Mouse (Mus musculus): Measurements from ENCODE around the gene Sc5d. TPM values are rescaled to one million over a fixed set of nuclear protein-coding genes. Genes with fewer than 3 reads are reported as not detected.
A peak's percentile ranks its signal among the peaks of the same experiment; 100 is the strongest.

Gene Sc5d
- 68.8 and 77.6 TPM in 2 replicates for polyA plus RNA-seq (2014; fragmentation: Nextera tagmentation; extraction: Ambion mirVana)

DNA sequence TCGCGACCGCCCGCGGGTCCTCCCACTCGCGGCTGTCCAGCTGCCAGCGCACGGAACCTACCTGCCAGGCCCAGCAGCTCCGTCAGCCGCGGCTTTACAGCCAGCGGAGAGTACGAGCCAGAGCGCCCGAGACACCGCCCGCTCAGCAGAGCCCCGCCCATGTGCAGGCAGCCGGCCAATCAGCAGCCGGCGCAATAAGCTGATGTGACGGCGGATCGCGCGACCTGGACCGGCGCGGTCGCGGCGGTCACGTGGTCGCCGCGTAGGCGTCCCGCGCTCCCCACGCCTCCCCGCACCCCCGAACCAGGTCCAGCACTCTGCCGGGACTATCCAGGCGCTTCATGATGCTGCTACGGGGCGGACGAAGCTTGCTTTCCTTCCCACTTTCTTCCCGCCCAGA, at the start of gene Sc5d:
Gene Sc5d, minus strand, starts transcription at position 112 of the 400 bp plus-strand sequence.
- H3K36me3 ChIP-seq (ENCODE audit: control insufficient read depth, insufficient read depth, low read length) = peaks cover 13% of the 10 kb centered on the region; the same call in 1 of the 2 replicates
- H3K4me1 ChIP-seq (replicated peaks; ENCODE audit: control insufficient read depth, insufficient read depth, low read length) = peaks cover 13% of the 10 kb centered on the region
- peak within 1 kb of the TSS; percentile 76 for H3K4me3 ChIP-seq (ENCODE audit: low read depth, low read length)
- under 1% methylated on average over 41 of the region's 49 CpGs for WGBS
- no peaks in the 10 kb centered on the region for H3K9me3 ChIP-seq (ENCODE audit: control insufficient read depth, low read length)
- peak within 1 kb of the TSS; percentile 69 for H3K9ac ChIP-seq (ENCODE audit: low read length)
- H3K27ac ChIP-seq (ENCODE audit: low read depth) = peak within 1 kb of the TSS; percentile 76; the same call in 1 of the 2 replicates
- no peaks in the 10 kb centered on the region for H3K27me3 ChIP-seq (replicated peaks; ENCODE audit: control insufficient read depth, insufficient read depth, low read length)
- peak within 1 kb of the TSS; percentile 81 for H3K4me2 ChIP-seq (ENCODE audit: low read length)
- DNase-seq (ENCODE audit: low spot score) (peak; percentile 91), ATAC-seq (replicated peaks; ENCODE audit: low FRiP score, low TSS enrichment, low read depth) (peak; percentile 97)

DNA sequence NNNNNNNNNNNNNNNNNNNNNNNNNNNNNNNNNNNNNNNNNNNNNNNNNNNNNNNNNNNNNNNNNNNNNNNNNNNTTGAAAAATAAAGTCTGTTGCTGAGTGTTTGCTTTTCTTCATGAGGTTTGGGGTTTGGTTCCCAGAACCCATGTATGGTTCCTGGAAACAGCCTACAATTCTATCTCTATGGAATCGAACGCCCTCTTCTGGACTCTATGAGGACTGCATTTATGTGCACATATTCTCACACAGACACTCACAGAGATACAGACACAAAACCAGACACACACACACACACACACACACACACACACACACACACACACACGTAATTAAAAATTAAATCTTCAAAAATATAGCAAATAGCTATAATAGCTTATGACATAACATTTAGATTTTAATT, 47.3 kb upstream of the Sc5d start:
- no peaks in the 10 kb centered on the region for H3K4me1 ChIP-seq (replicated peaks; ENCODE audit: control insufficient read depth, insufficient read depth, low read length)
- no peak for DNase-seq (ENCODE audit: low spot score)
- 91% methylated on average over 3 of the region's 3 CpGs for WGBS
- no peak for ATAC-seq (replicated peaks; ENCODE audit: low FRiP score, low TSS enrichment, low read depth)
- no peak overlapping the region for H3K4me2 ChIP-seq (ENCODE audit: low read length)
- no peaks in the 10 kb centered on the region for H3K36me3 ChIP-seq (ENCODE audit: control insufficient read depth, insufficient read depth, low read length)
- H3K9ac ChIP-seq (ENCODE audit: low read length) = no peak overlapping the region
- no peak overlapping the region for H3K4me3 ChIP-seq (ENCODE audit: low read depth, low read length)
- no peak overlapping the region for H3K27ac ChIP-seq (ENCODE audit: low read depth)
- no peaks in the 10 kb centered on the region for H3K9me3 ChIP-seq (ENCODE audit: control insufficient read depth, low read length)
- H3K27me3 ChIP-seq (replicated peaks; ENCODE audit: control insufficient read depth, insufficient read depth, low read length) = no peaks in the 10 kb centered on the region

DNA sequence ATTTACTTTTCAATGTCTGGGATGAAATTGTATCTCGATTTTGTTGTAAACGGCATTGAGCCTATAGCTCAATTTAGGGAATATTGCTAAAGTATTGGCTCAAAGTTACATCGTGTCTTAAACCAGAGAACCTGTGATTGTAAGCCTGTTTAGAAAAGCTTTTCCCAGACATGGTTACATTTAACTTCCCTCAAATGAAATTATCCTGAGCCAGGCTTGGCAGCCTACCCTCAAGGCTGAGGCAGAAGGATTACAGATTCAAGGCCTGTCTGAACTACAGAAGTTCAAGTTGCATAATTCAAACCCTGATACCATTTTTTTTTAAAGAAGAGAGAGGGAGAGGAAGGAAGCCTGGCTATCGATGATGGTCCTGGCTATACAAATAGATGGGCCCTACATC, 39.8 kb upstream of the Sc5d start:
- no peaks in the 10 kb centered on the region for H3K27me3 ChIP-seq (replicated peaks; ENCODE audit: control insufficient read depth, insufficient read depth, low read length)
- no peaks in the 10 kb centered on the region for H3K4me1 ChIP-seq (replicated peaks; ENCODE audit: control insufficient read depth, insufficient read depth, low read length)
- no peaks in the 10 kb centered on the region for H3K36me3 ChIP-seq (ENCODE audit: control insufficient read depth, insufficient read depth, low read length)
- WGBS = 90% methylated on average over 4 of the region's 4 CpGs
- H3K27ac ChIP-seq (ENCODE audit: low read depth) = no peak overlapping the region
- no peak overlapping the region for H3K4me2 ChIP-seq (ENCODE audit: low read length)
- H3K9me3 ChIP-seq (ENCODE audit: control insufficient read depth, low read length) = no peaks in the 10 kb centered on the region
- DNase-seq (ENCODE audit: low spot score) (no peak), ATAC-seq (replicated peaks; ENCODE audit: low FRiP score, low TSS enrichment, low read depth) (no peak)
- H3K9ac ChIP-seq (ENCODE audit: low read length) = no peak overlapping the region
- H3K4me3 ChIP-seq (ENCODE audit: low read depth, low read length) = no peak overlapping the region

DNA sequence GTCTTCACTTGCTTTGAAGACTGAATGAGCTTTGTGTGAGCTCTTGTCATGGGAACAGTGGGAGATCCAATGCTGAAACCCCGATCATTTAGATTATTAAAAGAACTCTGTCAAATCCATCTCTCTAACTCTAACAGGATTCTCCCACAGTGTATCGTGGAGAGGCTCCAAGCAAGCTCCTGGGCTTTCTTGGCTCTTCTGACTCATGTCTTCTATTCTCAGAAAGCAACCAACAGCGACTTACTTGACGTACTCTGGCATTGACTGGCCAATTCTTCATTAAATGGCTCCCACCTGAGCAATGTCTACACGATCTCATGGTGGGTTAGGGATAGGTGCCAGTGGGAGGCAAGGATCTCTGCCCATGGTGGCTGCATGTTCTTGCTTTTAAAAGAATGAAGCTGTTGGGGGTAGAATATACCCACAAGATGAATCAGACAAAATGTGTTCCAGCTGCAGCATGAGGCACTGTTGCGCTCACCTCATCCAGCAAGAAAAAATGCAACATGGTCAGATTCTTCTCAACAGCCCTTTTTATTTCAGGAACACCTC, 37.1 kb upstream of the Sc5d start:
- no peaks in the 10 kb centered on the region for H3K27me3 ChIP-seq (replicated peaks; ENCODE audit: control insufficient read depth, insufficient read depth, low read length)
- H3K4me2 ChIP-seq (ENCODE audit: low read length) = no peak overlapping the region
- DNase-seq (ENCODE audit: low spot score) = no peak

DNA sequence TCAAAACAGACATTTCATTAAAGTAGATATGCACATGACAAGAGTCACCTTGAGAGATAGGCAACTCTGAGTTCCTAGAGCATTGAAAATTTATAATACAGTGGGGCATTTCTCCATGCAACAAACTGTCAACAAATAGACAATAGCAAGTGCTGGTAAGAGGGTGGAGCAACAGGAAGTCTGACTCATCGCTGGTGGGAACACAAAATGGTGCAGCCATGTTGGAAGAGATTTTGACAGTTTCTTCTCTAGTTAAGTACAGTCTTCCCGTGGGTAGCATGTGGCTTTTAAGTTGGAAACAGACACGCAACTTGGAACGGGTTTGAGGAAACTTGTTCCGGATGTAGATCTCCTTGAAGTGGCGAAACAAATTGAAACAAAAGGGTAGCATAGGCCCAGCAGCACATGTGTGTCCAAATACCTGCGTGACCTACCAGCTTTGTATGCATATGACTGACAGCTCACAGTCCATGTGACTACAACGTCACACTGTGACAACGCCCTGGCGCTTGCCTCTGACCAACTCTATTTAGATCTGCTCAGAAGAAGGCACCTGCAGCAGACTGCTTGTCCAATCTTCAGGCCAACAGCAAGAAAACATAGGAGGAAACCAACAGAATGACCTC, 32.4 kb upstream of the Sc5d start:
- WGBS = 92% methylated on average over 10 of the region's 10 CpGs
- Histone ChIP-seq H3K4me1 (replicated peaks; ENCODE audit: control insufficient read depth, insufficient read depth, low read length) (no peaks in the 10 kb centered on the region), H3K4me3 (ENCODE audit: low read depth, low read length) (no peak overlapping the region), H3K36me3 (ENCODE audit: control insufficient read depth, insufficient read depth, low read length) (no peaks in the 10 kb centered on the region), H3K27me3 (replicated peaks; ENCODE audit: control insufficient read depth, insufficient read depth, low read length) (no peaks in the 10 kb centered on the region), H3K27ac (ENCODE audit: low read depth) (no peak overlapping the region), H3K9me3 (ENCODE audit: control insufficient read depth, low read length) (no peaks in the 10 kb centered on the region), H3K9ac (ENCODE audit: low read length) (no peak overlapping the region), H3K4me2 (ENCODE audit: low read length) (no peak overlapping the region)
- DNase-seq (ENCODE audit: low spot score) (peak; percentile 29), ATAC-seq (replicated peaks; ENCODE audit: low FRiP score, low TSS enrichment, low read depth) (no peak)

More for the DNA sequence above, 37.1 kb upstream of the Sc5d start:
- H3K9ac ChIP-seq (ENCODE audit: low read length) = no peak overlapping the region
- no peaks in the 10 kb centered on the region for H3K36me3 ChIP-seq (ENCODE audit: control insufficient read depth, insufficient read depth, low read length)
- 89% methylated on average over 6 of the region's 6 CpGs for WGBS
- H3K27ac ChIP-seq (ENCODE audit: low read depth) = no peak overlapping the region
- no peaks in the 10 kb centered on the region for H3K4me1 ChIP-seq (replicated peaks; ENCODE audit: control insufficient read depth, insufficient read depth, low read length)
- H3K4me3 ChIP-seq (ENCODE audit: low read depth, low read length) = no peak overlapping the region
- H3K9me3 ChIP-seq (ENCODE audit: control insufficient read depth, low read length) = no peaks in the 10 kb centered on the region
- ATAC-seq (replicated peaks; ENCODE audit: low FRiP score, low TSS enrichment, low read depth) = no peak

DNA sequence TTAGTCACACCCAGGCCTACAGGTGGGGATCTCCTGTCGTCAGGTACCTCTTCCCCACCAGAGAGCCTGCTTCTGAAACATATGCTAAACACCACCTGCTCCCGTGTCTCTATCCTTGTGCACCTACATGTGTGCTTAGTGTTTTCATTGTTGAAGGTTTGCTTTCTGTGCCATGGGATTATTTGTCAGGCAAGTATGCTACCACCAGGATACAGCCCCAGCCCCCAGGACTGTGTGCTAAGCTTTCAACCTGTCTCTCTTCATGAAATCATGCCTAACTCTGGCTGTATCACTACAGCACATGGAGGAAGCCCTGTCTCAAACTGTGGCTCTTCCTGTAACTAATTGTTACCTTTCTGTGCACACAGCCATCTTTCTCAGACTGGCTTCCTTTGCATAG, 30.1 kb upstream of the Sc5d start:
- Histone ChIP-seq H3K4me3 (ENCODE audit: low read depth, low read length) (no peak overlapping the region), H3K27me3 (replicated peaks; ENCODE audit: control insufficient read depth, insufficient read depth, low read length) (no peaks in the 10 kb centered on the region), H3K36me3 (ENCODE audit: control insufficient read depth, insufficient read depth, low read length) (no peaks in the 10 kb centered on the region)

DNA sequence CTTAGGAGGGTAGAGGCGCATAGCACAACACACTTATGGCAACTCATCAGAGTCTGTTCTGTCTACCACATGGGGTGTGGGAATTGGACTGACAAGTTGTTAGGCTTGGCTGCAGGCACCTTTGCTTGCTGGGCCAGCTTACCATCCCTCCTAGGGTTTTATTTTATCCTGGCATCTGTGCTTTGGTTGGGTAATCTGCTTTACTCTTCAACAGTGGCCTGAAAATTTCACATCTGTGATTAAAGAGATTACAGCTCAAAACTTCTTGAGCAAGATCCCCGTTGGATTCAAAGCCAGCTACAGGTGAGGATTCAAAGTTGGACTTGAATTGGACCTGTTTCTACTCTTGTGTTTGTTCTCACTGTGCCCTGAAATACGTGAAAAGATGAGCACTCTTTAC, 29.5 kb upstream of the Sc5d start:
- Histone ChIP-seq H3K9ac (ENCODE audit: low read length) (no peak overlapping the region), H3K4me2 (ENCODE audit: low read length) (no peak overlapping the region), H3K36me3 (ENCODE audit: control insufficient read depth, insufficient read depth, low read length) (no peaks in the 10 kb centered on the region), H3K27me3 (replicated peaks; ENCODE audit: control insufficient read depth, insufficient read depth, low read length) (no peaks in the 10 kb centered on the region), H3K9me3 (ENCODE audit: control insufficient read depth, low read length) (no peaks in the 10 kb centered on the region), H3K4me3 (ENCODE audit: low read depth, low read length) (no peak overlapping the region), H3K4me1 (replicated peaks; ENCODE audit: control insufficient read depth, insufficient read depth, low read length) (no peaks in the 10 kb centered on the region), H3K27ac (ENCODE audit: low read depth) (no peak overlapping the region)
- ATAC-seq (replicated peaks; ENCODE audit: low FRiP score, low TSS enrichment, low read depth) (no peak), DNase-seq (ENCODE audit: low spot score) (no peak)
- WGBS = 84% methylated on average over 3 of the region's 3 CpGs

More for the DNA sequence above, 30.1 kb upstream of the Sc5d start:
- Histone ChIP-seq H3K4me2 (ENCODE audit: low read length) (no peak overlapping the region), H3K4me1 (replicated peaks; ENCODE audit: control insufficient read depth, insufficient read depth, low read length) (no peaks in the 10 kb centered on the region), H3K27ac (ENCODE audit: low read depth) (no peak overlapping the region), H3K9me3 (ENCODE audit: control insufficient read depth, low read length) (no peaks in the 10 kb centered on the region), H3K9ac (ENCODE audit: low read length) (no peak overlapping the region)
- WGBS = 65% methylated on average over 2 of the region's 2 CpGs
- no peak for ATAC-seq (replicated peaks; ENCODE audit: low FRiP score, low TSS enrichment, low read depth)
- peak; percentile 32 for DNase-seq (ENCODE audit: low spot score)

DNA sequence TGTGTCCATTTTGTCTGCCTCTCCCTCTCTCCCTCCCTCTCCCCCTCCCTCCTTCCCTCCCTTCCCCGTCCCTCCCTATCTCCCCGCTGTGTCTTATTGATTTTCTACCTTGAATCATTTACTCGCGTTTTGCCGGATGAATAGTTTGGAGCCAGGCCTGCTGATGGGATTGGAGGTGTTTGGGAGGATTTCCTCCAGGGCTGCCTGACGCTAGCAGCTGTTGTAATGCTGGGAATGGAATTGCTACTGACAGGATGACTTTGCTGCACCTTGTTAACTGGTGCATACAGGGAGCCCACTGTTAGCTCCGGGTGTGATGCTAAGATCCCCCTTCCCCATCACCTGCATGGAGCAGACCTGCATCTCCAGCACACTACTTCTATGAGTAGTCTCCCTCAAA, 29.0 kb upstream of the Sc5d start:
- H3K4me3 ChIP-seq (ENCODE audit: low read depth, low read length) = no peak overlapping the region
- 59% methylated on average over 7 of the region's 7 CpGs for WGBS

DNA sequence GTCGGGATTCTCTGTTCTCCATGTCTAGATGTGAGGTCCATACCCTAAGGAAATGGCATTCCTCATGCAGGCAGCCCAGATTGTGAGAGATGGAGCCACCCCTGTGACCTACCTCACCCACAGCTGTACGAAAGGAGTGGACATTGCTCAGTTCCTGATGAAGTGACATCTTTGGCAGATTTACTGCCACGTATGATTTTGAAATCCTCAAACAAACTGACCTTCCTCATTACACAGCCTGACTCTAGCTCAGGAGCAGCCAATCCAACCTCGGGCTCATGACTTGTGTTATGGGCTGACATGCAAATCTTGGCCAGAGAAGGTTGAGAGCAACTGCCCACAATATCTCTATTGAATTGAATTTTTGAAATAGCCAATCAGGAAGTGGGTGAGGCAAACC, 15.6 kb upstream of the Sc5d start:
- Histone ChIP-seq H3K4me1 (replicated peaks; ENCODE audit: control insufficient read depth, insufficient read depth, low read length) (no peaks in the 10 kb centered on the region), H3K9me3 (ENCODE audit: control insufficient read depth, low read length) (no peaks in the 10 kb centered on the region)
- no peak for ATAC-seq (replicated peaks; ENCODE audit: low FRiP score, low TSS enrichment, low read depth)

More for the DNA sequence above, 29.0 kb upstream of the Sc5d start:
- no peak overlapping the region for H3K9ac ChIP-seq (ENCODE audit: low read length)
- H3K27me3 ChIP-seq (replicated peaks; ENCODE audit: control insufficient read depth, insufficient read depth, low read length) = no peaks in the 10 kb centered on the region
- ATAC-seq (replicated peaks; ENCODE audit: low FRiP score, low TSS enrichment, low read depth) (no peak), DNase-seq (ENCODE audit: low spot score) (peak; percentile 24)
- no peaks in the 10 kb centered on the region for H3K4me1 ChIP-seq (replicated peaks; ENCODE audit: control insufficient read depth, insufficient read depth, low read length)
- H3K27ac ChIP-seq (ENCODE audit: low read depth) = no peak overlapping the region
- H3K4me2 ChIP-seq (ENCODE audit: low read length) = no peak overlapping the region
- H3K9me3 ChIP-seq (ENCODE audit: control insufficient read depth, low read length) = no peaks in the 10 kb centered on the region
- H3K36me3 ChIP-seq (ENCODE audit: control insufficient read depth, insufficient read depth, low read length) = no peaks in the 10 kb centered on the region

More for the DNA sequence above, 15.6 kb upstream of the Sc5d start:
- Histone ChIP-seq H3K27me3 (replicated peaks; ENCODE audit: control insufficient read depth, insufficient read depth, low read length) (no peaks in the 10 kb centered on the region), H3K4me3 (ENCODE audit: low read depth, low read length) (no peak overlapping the region), H3K9ac (ENCODE audit: low read length) (no peak overlapping the region), H3K36me3 (ENCODE audit: control insufficient read depth, insufficient read depth, low read length) (no peaks in the 10 kb centered on the region), H3K27ac (ENCODE audit: low read depth) (no peak overlapping the region), H3K4me2 (ENCODE audit: low read length) (no peak overlapping the region)
- 57% methylated on average over 4 of the region's 4 CpGs for WGBS
- no peak for DNase-seq (ENCODE audit: low spot score)

All from intestine, embryonic 14.5 days (tissue).